Mouse (Mus musculus) intestine, embryonic 15.5 days (tissue): ENCODE data around the gene Scgb1b20. TPM values are rescaled to one million over a fixed set of nuclear protein-coding genes. Genes with fewer than 3 reads are reported as not detected.
"Not testable (repeated sequence)": the region's sequence is repeated elsewhere in the genome, so short reads cannot be mapped to it uniquely, and the experiment has no call there.

Source experiments
- ATAC-seq: fragments of 200-750 bp; cut with Nextera tagmentation; 2 replicates; pipeline ENCODE4 v1.8.0; 2017; ENCODE audit warnings: moderate TSS enrichment, moderate library complexity
- H3K27ac ChIP-seq: fragments of 300-500 bp; sonication (generic); 2 replicates; pipeline ENCODE4 v1.5.1; 2015; ENCODE audit warnings: mild to moderate bottlenecking, inconsistent platforms
- H3K27me3 ChIP-seq: fragments of 300-500 bp; sonication (generic); replicated peaks from 2 replicates; pipeline ENCODE4 v1.6.1; 2015; ENCODE audit warnings: inconsistent platforms
- H3K36me3 ChIP-seq: fragments of 300-500 bp; sonication (generic); 2 replicates; pipeline ENCODE4 v1.6.1; 2015; ENCODE audit warnings: inconsistent platforms
- H3K4me1 ChIP-seq: fragments of 300-500 bp; sonication (generic); replicated peaks from 2 replicates; pipeline ENCODE4 v1.6.1; 2015; ENCODE audit warnings: inconsistent platforms
- H3K4me2 ChIP-seq: fragments of 300-500 bp; sonication (generic); replicated peaks from 2 replicates; pipeline ENCODE4 v1.6.1; 2015; ENCODE audit warnings: mild to moderate bottlenecking, inconsistent platforms
- H3K4me3 ChIP-seq: fragments of 300-500 bp; sonication (generic); replicated peaks from 2 replicates; pipeline ENCODE4 v1.5.1; 2015; ENCODE audit warnings: inconsistent platforms
- H3K9ac ChIP-seq: fragments of 300-500 bp; sonication (generic); 2 replicates; pipeline ENCODE4 v1.6.1; 2015; ENCODE audit warnings: inconsistent platforms
- H3K9me3 ChIP-seq: fragments of 300-500 bp; sonication (generic); 2 replicates; pipeline ENCODE4 v1.6.1; 2016; ENCODE audit warnings: inconsistent platforms
- WGBS: fragments of 180-500 bp; shearing (Covaris S2); methylation state at CpG from one replicate; pipeline ENCODE4 v1.1.7; 2015; 5-methylcytosine and 5-hydroxymethylcytosine counted together
- polyA plus RNA-seq: library from polyadenylated mRNA; unstranded; fragments of >200 nt; fragmentation: Nextera tagmentation; extraction: Ambion mirVana; gene quantifications from 2 replicates; pipeline ENCODE4 v1.2.1, GENCODE M21; 2015

Scgb1b20 gene
- not detected in 2 replicates for polyA plus RNA-seq

- H3K4me1 ChIP-seq, H3K4me2 ChIP-seq, H3K9ac ChIP-seq, H3K4me3 ChIP-seq, H3K27me3 ChIP-seq, H3K36me3 ChIP-seq, H3K27ac ChIP-seq, ATAC-seq, H3K9me3 ChIP-seq: not testable (repeated sequence)
- 81% methylated on average over 4 of the region's 4 CpGs for WGBS
These were observed at the start of gene Scgb1b20 for GRCm38 (mm10) chr7:33372934-33373333. TSS of gene Scgb1b20 (plus strand) at chr7:33373234.

- H3K9ac ChIP-seq, H3K27ac ChIP-seq, H3K4me2 ChIP-seq, H3K4me1 ChIP-seq, H3K36me3 ChIP-seq, H3K27me3 ChIP-seq, H3K9me3 ChIP-seq, H3K4me3 ChIP-seq, ATAC-seq: not testable (repeated sequence)
- 87% methylated on average over 2 of the region's 2 CpGs for WGBS
These were observed 6.8 kb upstream of the Scgb1b20 start, which contains the start of gene Scgb2b20 for GRCm38 (mm10) chr7:33366222-33366621. TSS of gene Scgb2b20 (minus strand) at chr7:33366322.

GRCm38 (mm10) chr7:33399749-33400148 lies 26.7 kb downstream of the Scgb1b20 start:
- not testable (repeated sequence) for H3K4me2 ChIP-seq, H3K9ac ChIP-seq, ATAC-seq, H3K4me1 ChIP-seq, H3K36me3 ChIP-seq, H3K9me3 ChIP-seq, H3K27ac ChIP-seq, H3K4me3 ChIP-seq, H3K27me3 ChIP-seq

GRCm38 (mm10) chr7:33401650-33402049 lies 28.6 kb downstream of the Scgb1b20 start:
- Histone ChIP-seq H3K4me1 (no peaks in the 10 kb centered on the region), H3K9ac (no peak overlapping the region), H3K4me3 (no peak overlapping the region), H3K27me3 (no peaks in the 10 kb centered on the region), H3K27ac (no peak overlapping the region), H3K36me3 (no peaks in the 10 kb centered on the region), H3K9me3 (0 out of 2 replicates have a peak, but pooled peaks cover 2% of the 10 kb centered on the region), H3K4me2 (no peak overlapping the region)
- WGBS = 79% methylated on average over 1 of the region's 1 CpGs
- no peak for ATAC-seq

- not testable (repeated sequence) for H3K9ac ChIP-seq, ATAC-seq, H3K4me2 ChIP-seq, H3K27me3 ChIP-seq, H3K4me1 ChIP-seq, H3K9me3 ChIP-seq, H3K27ac ChIP-seq, H3K4me3 ChIP-seq, H3K36me3 ChIP-seq
- WGBS = 47% methylated on average over 1 of the region's 1 CpGs
These were observed 36.6 kb downstream of the Scgb1b20 start for GRCm38 (mm10) chr7:33409681-33410080.

Other genes with a start within 250 kb of the Scgb1b20 start
- not detected in 2 replicates for gene Scgb2b18, start 199.4 kb upstream of the Scgb1b20 start, polyA plus RNA-seq
- gene Scgb1b18, start 187.7 kb upstream of the Scgb1b20 start, polyA plus RNA-seq = not detected in 2 replicates
- not detected in 2 replicates for gene Scgb2b19, start 92.9 kb upstream of the Scgb1b20 start, polyA plus RNA-seq
- gene Scgb1b19, start 85.9 kb upstream of the Scgb1b20 start, polyA plus RNA-seq = not detected in 2 replicates
- not detected in 2 replicates for gene Scgb2b20, start 6.9 kb upstream of the Scgb1b20 start, polyA plus RNA-seq
- gene Scgb2b21, start 147.2 kb downstream of the Scgb1b20 start, polyA plus RNA-seq = not detected in 2 replicates